Mouse (Mus musculus) myocyte (in vitro differentiated cells): ENCODE results near the gene Mpc1.

Source experiments
- E2F4 ChIP-seq: IDR thresholded peaks from one replicate; pipeline ENCODE4 v1.6.1; 2011; ENCODE audit warnings: mild to moderate bottlenecking, control low read depth, moderate library complexity; ENCODE audit not compliant: insufficient read depth
- MAX ChIP-seq: IDR thresholded peaks from one replicate; pipeline ENCODE4 v1.6.1; 2011; ENCODE audit warnings: low read depth, mild to moderate bottlenecking, control low read depth
- MYOD1 ChIP-seq, 3 experiments: IDR thresholded peaks; one replicate each; pipeline ENCODE4 v1.6.1; 2011; ENCODE audit warnings: control low read depth in 2 of 3, low read depth in 2 of 3, mild to moderate bottlenecking in 2 of 3, moderate library complexity in 1 of 3; ENCODE audit not compliant: insufficient read length in 2 of 3, control insufficient read depth in 1 of 3
- MYOG ChIP-seq, 3 experiments: IDR thresholded peaks; one replicate each; pipeline ENCODE4 v1.6.1; 2011; ENCODE audit warnings: control low read depth in 2 of 3, low read depth in 2 of 3, mild to moderate bottlenecking in 2 of 3; ENCODE audit not compliant: insufficient read length in 2 of 3, control insufficient read depth in 1 of 3, insufficient read depth in 1 of 3
- POLR2A ChIP-seq: IDR thresholded peaks from one replicate; pipeline ENCODE4 v1.6.1; 2011; ENCODE audit warnings: low read depth, mild to moderate bottlenecking, control low read depth, moderate library complexity; ENCODE audit not compliant: insufficient read length
- POLR2AphosphoS2 ChIP-seq: IDR thresholded peaks from one replicate; pipeline ENCODE4 v1.6.1; 2011; ENCODE audit warnings: low read depth, control low read depth; ENCODE audit not compliant: insufficient read length
- USF1 ChIP-seq: IDR thresholded peaks from one replicate; pipeline ENCODE4 v1.6.1; 2011; ENCODE audit warnings: low read depth, mild to moderate bottlenecking, control low read depth, moderate library complexity

- TF ChIP-seq POLR2AphosphoS2 (no peak), USF1 (no peak), POLR2A (no peak), MYOD1 (IDR thresholded peaks at IDR 0.05; ENCODE audit: control insufficient read depth in 1 of 3, insufficient read length in 2 of 3, low read depth in 2 of 3) (no peak), E2F4 (no peak), MAX (no peak), MYOG (IDR thresholded peaks at IDR 0.05; ENCODE audit: control insufficient read depth in 1 of 3, insufficient read depth in 1 of 3, insufficient read length in 2 of 3, low read depth in 2 of 3) (no peak)
These were observed 23.1 kb downstream of the Mpc1 start for GRCm38 (mm10) chr17:8305801-8306200.
